Mouse (Mus musculus) bone marrow macrophage, adult 2 months (primary cell): ENCODE data around the gene Slc7a10.

ENCODE experiments used
- CTCF ChIP-seq: IDR thresholded peaks from 2 replicates; pipeline ENCODE4 v1.5.1; 2012; ENCODE audit warnings: low read depth, mild to moderate bottlenecking, low read length, moderate library complexity
- POLR2A ChIP-seq: IDR thresholded peaks from 2 replicates; pipeline ENCODE4 v1.6.1; 2012; ENCODE audit warnings: mild to moderate bottlenecking, low read depth, low read length, borderline replicate concordance

DNA sequence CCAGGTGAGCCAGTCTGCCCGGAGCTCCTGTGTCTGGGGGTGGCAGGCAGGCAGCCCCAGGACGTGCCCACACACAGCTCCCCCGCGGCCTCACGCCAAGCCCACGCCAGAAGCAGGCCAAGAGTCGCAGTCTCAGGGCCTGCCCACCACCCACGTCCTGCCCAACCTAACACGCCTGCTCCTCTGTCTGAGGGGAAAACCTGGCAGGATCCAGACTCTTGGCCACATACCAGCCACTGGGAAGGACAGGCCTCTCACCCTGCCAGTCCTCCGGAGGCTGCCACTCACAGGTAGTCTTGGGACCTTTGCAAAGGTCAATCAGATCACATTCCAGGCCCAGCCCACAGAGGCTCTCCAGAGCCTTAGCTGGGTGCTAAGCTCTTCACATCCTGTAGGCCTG, 39.9 kb upstream of the Slc7a10 start:
- no peak for TF ChIP-seq POLR2A
- no peak for TF ChIP-seq CTCF
